Mouse (Mus musculus): Measurements from ENCODE around the gene Mrgprh. TPM values are rescaled to one million over a fixed set of nuclear protein-coding genes. Genes with fewer than 3 reads are reported as not detected.

The Mrgprh gene
- polyA plus RNA-seq, 1 experiment, result not detected

DNA sequence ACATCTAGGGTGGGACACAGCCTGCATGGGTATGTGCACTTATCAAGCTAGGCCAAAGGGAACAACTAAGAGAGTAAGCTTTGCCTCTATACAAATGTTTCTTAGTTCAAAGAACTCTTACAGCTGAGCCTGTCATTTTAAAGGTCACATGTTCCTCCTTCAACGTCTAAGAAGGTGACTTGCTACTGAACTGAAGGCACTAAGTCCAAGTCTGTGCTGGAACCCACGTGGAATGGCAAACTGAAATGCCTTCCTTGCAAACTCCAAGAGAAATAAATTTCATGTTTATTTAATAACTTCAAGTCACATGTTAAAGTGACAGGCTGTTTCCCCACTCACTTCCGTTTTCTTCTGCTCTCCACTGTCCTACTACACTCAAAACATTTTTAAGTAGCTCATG lies 18.4 kb upstream of the Mrgprh start:
- H3K27ac ChIP-seq (ENCODE audit: control insufficient read depth, insufficient read depth, low read depth, low read length, poor library complexity), result no peak overlapping the region
- no peaks in the 10 kb centered on the region for H3K4me1 ChIP-seq (ENCODE audit: control insufficient read depth, insufficient read depth, low read length)
- no peak overlapping the region for H3K4me3 ChIP-seq (replicated peaks; ENCODE audit: control insufficient read depth, low read depth, low read length)
- no peak for TF ChIP-seq POLR2A (IDR thresholded peaks at IDR 0.05; ENCODE audit: borderline replicate concordance, control insufficient read depth, low read depth, low read length)
- TF ChIP-seq CTCF (IDR thresholded peaks at IDR 0.05; ENCODE audit: control insufficient read depth, insufficient read depth, low read length), result no peak
- 7% methylated on average over 3 of the region's 3 CpGs for WGBS

DNA sequence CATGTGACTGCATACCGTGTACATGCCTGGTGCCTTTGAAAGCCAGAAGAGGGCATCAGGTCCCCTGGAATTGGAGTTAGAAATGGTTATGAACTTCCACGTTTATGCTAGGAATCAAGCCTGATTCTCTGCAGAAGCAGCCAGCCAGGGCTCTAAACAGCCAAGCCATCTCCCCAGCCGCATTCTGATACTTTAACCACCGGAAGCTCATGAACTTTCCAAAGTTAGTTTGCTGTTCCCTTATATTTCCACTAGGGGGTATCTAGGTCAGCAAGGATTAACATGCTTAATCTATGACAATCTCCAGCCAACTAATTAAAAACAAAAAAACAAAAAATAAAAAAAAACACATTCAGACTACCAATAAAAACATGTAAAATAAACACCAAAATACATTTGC lies 17.8 kb upstream of the Mrgprh start:
- Histone ChIP-seq H3K4me3 (replicated peaks; ENCODE audit: control insufficient read depth, low read depth, low read length) (no peak overlapping the region), H3K27ac (ENCODE audit: control insufficient read depth, insufficient read depth, low read depth, low read length, poor library complexity) (no peak overlapping the region), H3K4me1 (ENCODE audit: control insufficient read depth, insufficient read depth, low read length) (no peaks in the 10 kb centered on the region)
- TF ChIP-seq POLR2A (IDR thresholded peaks at IDR 0.05; ENCODE audit: borderline replicate concordance, control insufficient read depth, low read depth, low read length) (no peak), CTCF (IDR thresholded peaks at IDR 0.05; ENCODE audit: control insufficient read depth, insufficient read depth, low read length) (no peak)
- WGBS, result 18% methylated on average over 4 of the region's 4 CpGs

DNA sequence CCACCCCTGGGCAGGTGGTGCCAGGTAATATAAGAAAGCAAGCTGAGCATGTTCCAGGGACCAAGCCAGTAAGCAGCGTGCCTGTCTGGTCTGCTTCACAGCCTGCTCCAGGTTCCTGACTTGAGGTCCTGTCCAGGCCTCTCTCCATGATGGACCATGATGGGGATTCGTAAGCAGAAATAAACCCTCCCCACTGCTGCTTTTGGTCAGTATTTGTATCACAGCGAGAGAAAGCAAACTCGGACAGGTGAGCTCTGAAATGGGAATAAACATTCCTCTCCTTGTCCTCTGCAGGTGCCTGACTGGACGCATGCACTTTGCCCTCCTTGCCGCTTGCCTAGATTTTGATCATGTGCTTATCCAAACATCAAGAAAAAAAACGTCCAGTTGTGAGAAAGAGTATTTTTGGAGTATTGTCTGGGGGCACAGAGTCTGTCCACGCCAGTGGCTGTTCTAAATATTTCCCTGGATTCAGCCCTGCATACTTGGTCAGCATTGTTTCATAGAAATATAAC lies 16.8 kb upstream of the Mrgprh start:
- Histone ChIP-seq H3K27ac (ENCODE audit: control insufficient read depth, insufficient read depth, low read depth, low read length, poor library complexity) (no peak overlapping the region), H3K4me3 (replicated peaks; ENCODE audit: control insufficient read depth, low read depth, low read length) (no peak overlapping the region), H3K4me1 (ENCODE audit: control insufficient read depth, insufficient read depth, low read length) (no peaks in the 10 kb centered on the region)
- 81% methylated on average over 8 of the region's 8 CpGs for WGBS
- TF ChIP-seq CTCF (IDR thresholded peaks at IDR 0.05; ENCODE audit: control insufficient read depth, insufficient read depth, low read length), result no peak
- TF ChIP-seq POLR2A (IDR thresholded peaks at IDR 0.05; ENCODE audit: borderline replicate concordance, control insufficient read depth, low read depth, low read length), result no peak

DNA sequence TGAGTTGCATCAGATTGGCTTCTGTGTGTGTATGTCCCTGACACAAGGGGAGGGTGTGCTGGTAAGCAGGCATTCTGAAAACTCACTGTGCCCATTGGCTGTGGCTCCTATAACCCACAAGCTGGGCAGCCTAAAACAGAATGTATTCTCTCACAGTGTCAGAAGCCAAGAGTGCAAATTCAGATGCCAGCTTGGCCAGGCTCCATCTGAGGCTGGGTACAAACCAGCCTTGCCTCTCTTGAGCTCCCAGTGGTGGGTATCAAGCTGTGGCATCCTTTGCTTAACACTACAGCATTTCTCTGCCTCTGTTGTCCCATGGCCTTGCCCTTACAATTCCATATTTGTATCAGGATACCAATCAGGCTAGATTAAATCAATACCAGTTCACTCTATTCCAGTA lies 11.7 kb upstream of the Mrgprh start:
- Histone ChIP-seq H3K4me1 (ENCODE audit: control insufficient read depth, insufficient read depth, low read length) (no peaks in the 10 kb centered on the region), H3K4me3 (replicated peaks; ENCODE audit: control insufficient read depth, low read depth, low read length) (no peak overlapping the region), H3K27ac (ENCODE audit: control insufficient read depth, insufficient read depth, low read depth, low read length, poor library complexity) (no peak overlapping the region)
- no peak for TF ChIP-seq POLR2A (IDR thresholded peaks at IDR 0.05; ENCODE audit: borderline replicate concordance, control insufficient read depth, low read depth, low read length)
- no peak for TF ChIP-seq CTCF (IDR thresholded peaks at IDR 0.05; ENCODE audit: control insufficient read depth, insufficient read depth, low read length)

DNA sequence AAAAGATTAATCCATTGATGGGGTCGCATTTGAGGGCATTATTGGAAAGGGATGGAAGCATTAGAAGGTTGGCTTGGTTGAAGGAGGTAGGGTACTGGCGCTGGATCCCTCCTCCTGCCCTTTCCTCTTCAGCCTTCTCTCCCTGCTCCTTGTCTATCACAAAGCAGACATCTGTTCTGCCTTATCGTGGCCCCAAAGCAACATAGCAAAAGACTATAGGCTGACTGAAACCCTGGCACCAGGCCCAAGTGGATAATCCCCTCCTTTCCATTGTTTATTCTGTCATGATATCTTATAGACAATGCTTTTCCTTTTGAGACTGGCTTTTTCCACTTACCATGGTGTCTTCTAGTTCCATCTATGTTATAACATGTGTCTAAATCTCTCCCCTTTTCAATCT lies 10.4 kb upstream of the Mrgprh start:
- no peak for TF ChIP-seq POLR2A (IDR thresholded peaks at IDR 0.05; ENCODE audit: borderline replicate concordance, control insufficient read depth, low read depth, low read length)
- TF ChIP-seq CTCF (IDR thresholded peaks at IDR 0.05; ENCODE audit: control insufficient read depth, insufficient read depth, low read length), result no peak
- no peaks in the 10 kb centered on the region for H3K4me1 ChIP-seq (ENCODE audit: control insufficient read depth, insufficient read depth, low read length)
- WGBS, result 73% methylated on average over 3 of the region's 3 CpGs
- no peak overlapping the region for H3K27ac ChIP-seq (ENCODE audit: control insufficient read depth, insufficient read depth, low read depth, low read length, poor library complexity)
- no peak overlapping the region for H3K4me3 ChIP-seq (replicated peaks; ENCODE audit: control insufficient read depth, low read depth, low read length)

DNA sequence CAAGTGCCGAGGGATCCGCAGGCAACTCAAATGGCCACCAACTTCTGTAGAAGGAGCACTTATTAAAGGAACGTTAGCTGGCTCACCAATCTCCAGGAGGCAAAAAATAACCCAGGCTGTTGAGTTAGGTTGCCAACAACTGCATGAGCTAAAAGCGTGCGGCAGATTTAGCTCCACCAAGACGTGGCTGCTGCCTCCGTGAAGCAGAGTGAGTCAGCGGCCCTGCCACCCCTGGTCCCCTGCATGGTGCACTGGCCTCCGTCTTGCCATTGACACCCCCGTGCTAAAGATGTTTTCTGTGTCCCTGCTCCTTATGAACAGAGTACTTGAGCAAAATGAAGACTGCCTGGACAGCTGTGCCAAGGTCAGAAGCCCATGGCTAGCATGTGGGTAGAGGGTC lies 9.0 kb upstream of the Mrgprh start:
- WGBS, result 79% methylated on average over 10 of the region's 10 CpGs
- Histone ChIP-seq H3K4me1 (ENCODE audit: control insufficient read depth, insufficient read depth, low read length) (no peaks in the 10 kb centered on the region), H3K4me3 (replicated peaks; ENCODE audit: control insufficient read depth, low read depth, low read length) (no peak overlapping the region), H3K27ac (ENCODE audit: control insufficient read depth, insufficient read depth, low read depth, low read length, poor library complexity) (no peak overlapping the region)
- no peak for TF ChIP-seq CTCF (IDR thresholded peaks at IDR 0.05; ENCODE audit: control insufficient read depth, insufficient read depth, low read length)

DNA sequence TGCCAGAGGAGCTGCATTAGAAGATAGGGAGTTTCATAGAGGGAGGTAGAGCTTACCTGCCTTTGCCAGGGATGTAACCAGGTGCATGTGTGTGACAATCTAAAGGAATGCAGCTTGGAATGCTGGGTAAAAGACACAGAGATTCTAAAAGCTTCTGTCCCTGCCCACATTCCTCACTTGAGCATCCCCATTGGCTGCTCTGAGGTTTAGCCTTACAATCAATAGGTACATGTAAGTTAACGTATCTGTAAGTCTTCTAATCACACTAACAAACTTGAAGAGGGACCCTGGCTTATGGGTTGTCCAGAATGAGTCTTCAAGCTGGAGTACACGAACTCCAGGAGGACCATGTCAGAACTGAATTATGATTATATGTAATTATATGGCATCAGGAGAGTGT lies 7.8 kb upstream of the Mrgprh start, which contains the start of gene Mas1:
Gene Mas1 (minus strand): TSS at position 101 of the 400 bp plus-strand sequence.
- Histone ChIP-seq H3K27ac (ENCODE audit: control insufficient read depth, insufficient read depth, low read depth, low read length, poor library complexity) (no peak within 1 kb of the TSS), H3K4me1 (ENCODE audit: control insufficient read depth, insufficient read depth, low read length) (no peaks in the 10 kb centered on the region), H3K4me3 (replicated peaks; ENCODE audit: control insufficient read depth, low read depth, low read length) (no peak within 1 kb of the TSS)
- TF ChIP-seq CTCF (IDR thresholded peaks at IDR 0.05; ENCODE audit: control insufficient read depth, insufficient read depth, low read length), result no peak
- 56% methylated on average over 2 of the region's 2 CpGs for WGBS

DNA sequence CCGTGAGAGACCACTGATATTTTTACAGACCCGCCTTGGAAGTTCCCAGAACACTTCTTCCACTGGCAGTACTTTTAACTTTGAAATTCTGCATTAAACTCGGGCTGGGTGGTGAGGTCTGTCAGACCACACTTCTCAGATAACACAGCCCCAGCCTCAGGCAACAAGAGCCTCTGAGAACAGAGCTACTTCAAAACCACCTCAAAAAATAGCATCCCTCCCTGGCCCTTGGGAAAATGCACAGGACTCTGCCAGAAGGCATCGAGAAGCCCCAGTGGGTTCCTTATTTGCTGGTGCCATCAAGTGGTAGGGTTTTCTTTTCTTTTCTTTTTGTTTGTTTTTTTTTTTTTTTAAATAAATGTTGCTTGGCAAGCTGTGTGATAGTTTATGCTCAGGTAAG lies 7.2 kb upstream of the Mrgprh start:
- H3K4me1 ChIP-seq (ENCODE audit: control insufficient read depth, insufficient read depth, low read length), result no peaks in the 10 kb centered on the region
- H3K4me3 ChIP-seq (replicated peaks; ENCODE audit: control insufficient read depth, low read depth, low read length), result no peak overlapping the region
- TF ChIP-seq CTCF (IDR thresholded peaks at IDR 0.05; ENCODE audit: control insufficient read depth, insufficient read depth, low read length) (no peak), POLR2A (IDR thresholded peaks at IDR 0.05; ENCODE audit: borderline replicate concordance, control insufficient read depth, low read depth, low read length) (no peak)
- 30% methylated on average over 4 of the region's 4 CpGs for WGBS
- no peak overlapping the region for H3K27ac ChIP-seq (ENCODE audit: control insufficient read depth, insufficient read depth, low read depth, low read length, poor library complexity)

DNA sequence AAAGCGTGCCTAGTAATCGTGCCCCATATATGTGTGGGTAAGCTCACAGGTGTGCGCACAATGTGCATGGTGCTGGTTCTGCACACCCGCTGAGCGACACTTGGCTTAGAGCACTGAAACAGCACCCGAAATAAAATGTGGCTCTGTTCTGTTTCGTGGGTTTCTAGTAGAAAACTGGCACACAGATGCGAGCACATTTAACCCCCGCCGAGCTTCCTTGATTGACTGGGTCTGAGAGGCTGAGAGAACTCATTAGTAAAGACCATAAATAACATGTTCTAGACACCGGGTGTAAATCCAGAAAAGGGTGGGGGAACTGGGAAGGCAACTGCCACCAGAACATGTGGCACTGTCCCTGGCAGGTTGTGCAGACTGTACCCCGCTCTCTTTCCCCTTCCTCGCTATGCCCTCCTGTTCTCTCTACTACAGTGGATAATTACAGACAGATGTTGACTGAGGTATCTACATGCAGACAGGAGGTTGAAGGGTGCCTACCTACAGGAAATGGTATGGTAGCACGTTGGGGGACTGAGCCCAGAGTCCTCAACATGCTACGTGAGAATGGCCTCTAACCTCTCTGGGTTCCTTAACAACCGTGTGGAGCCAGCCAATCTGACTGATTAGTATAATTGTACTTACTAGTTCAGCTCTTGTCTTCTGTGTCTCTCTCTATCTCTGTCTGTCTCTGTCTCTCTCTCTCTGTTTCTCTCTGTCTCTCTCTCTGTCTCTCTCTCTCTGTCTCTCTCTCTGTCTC lies 3.4 kb upstream of the Mrgprh start:
- TF ChIP-seq POLR2A (IDR thresholded peaks at IDR 0.05; ENCODE audit: borderline replicate concordance, control insufficient read depth, low read depth, low read length), result no peak
- no peak for TF ChIP-seq CTCF (IDR thresholded peaks at IDR 0.05; ENCODE audit: control insufficient read depth, insufficient read depth, low read length)
- WGBS, result 14% methylated on average over 16 of the region's 16 CpGs

More for the DNA sequence above, 3.4 kb upstream of the Mrgprh start:
- no peak overlapping the region for H3K4me3 ChIP-seq (replicated peaks; ENCODE audit: control insufficient read depth, low read depth, low read length)
- H3K4me1 ChIP-seq (ENCODE audit: control insufficient read depth, insufficient read depth, low read length), result no peaks in the 10 kb centered on the region
- H3K27ac ChIP-seq (ENCODE audit: control insufficient read depth, insufficient read depth, low read depth, low read length, poor library complexity), result no peak overlapping the region; the same call in 1 of the 2 replicates
